Mouse (Mus musculus) myocyte (in vitro differentiated cells): Measurements from ENCODE around the gene Rassf3.

Source experiments
- CEBPB ChIP-seq: IDR thresholded peaks from 2 replicates; pipeline ENCODE4 v1.6.1; 2011; ENCODE audit warnings: mild to moderate bottlenecking, moderate library complexity; ENCODE audit not compliant: poor library complexity, insufficient read depth, severe bottlenecking
- MAX ChIP-seq: IDR thresholded peaks from one replicate; pipeline ENCODE4 v1.6.1; 2011; ENCODE audit warnings: low read depth, mild to moderate bottlenecking, control low read depth
- MYOD1 ChIP-seq, 3 experiments: IDR thresholded peaks; one replicate each; pipeline ENCODE4 v1.6.1; 2011; ENCODE audit warnings: control low read depth in 2 of 3, low read depth in 2 of 3, mild to moderate bottlenecking in 2 of 3, moderate library complexity in 1 of 3; ENCODE audit not compliant: insufficient read length in 2 of 3, control insufficient read depth in 1 of 3
- MYOG ChIP-seq, 3 experiments: IDR thresholded peaks; one replicate each; pipeline ENCODE4 v1.6.1; 2011; ENCODE audit warnings: control low read depth in 2 of 3, low read depth in 2 of 3, mild to moderate bottlenecking in 2 of 3; ENCODE audit not compliant: insufficient read length in 2 of 3, control insufficient read depth in 1 of 3, insufficient read depth in 1 of 3
- POLR2A ChIP-seq: IDR thresholded peaks from one replicate; pipeline ENCODE4 v1.6.1; 2011; ENCODE audit warnings: low read depth, mild to moderate bottlenecking, control low read depth, moderate library complexity; ENCODE audit not compliant: insufficient read length
- POLR2AphosphoS2 ChIP-seq: IDR thresholded peaks from one replicate; pipeline ENCODE4 v1.6.1; 2011; ENCODE audit warnings: low read depth, control low read depth; ENCODE audit not compliant: insufficient read length

- TF ChIP-seq CEBPB (no peak), MYOD1 (IDR thresholded peaks at IDR 0.05; ENCODE audit: control insufficient read depth in 1 of 3, insufficient read length in 2 of 3, low read depth in 2 of 3) (no peak), POLR2A (no peak), MAX (no peak), POLR2AphosphoS2 (no peak), MYOG (IDR thresholded peaks at IDR 0.05; ENCODE audit: control insufficient read depth in 1 of 3, insufficient read depth in 1 of 3, insufficient read length in 2 of 3, low read depth in 2 of 3) (no peak)
These were observed 47.1 kb downstream of the Rassf3 start for GRCm38 (mm10) chr10:121429089-121429488.
